Mouse (Mus musculus) kidney, adult 2 months (tissue): ENCODE data around the gene Gab1. TPM values are rescaled to one million over a fixed set of nuclear protein-coding genes. Genes with fewer than 3 reads are reported as not detected.

ENCODE experiments used
- DNase-seq: peaks from one replicate; pipeline ENCODE4 v3.0.0; 2021
- H3K27ac ChIP-seq: fragments of 200-500 bp; 2 replicates; pipeline ENCODE4 v1.5.1; 2012; ENCODE audit warnings: low read depth, low read length, control low read depth, inconsistent platforms; ENCODE audit not compliant: insufficient read depth
- H3K27me3 ChIP-seq: fragments of 200-500 bp; replicated peaks from 2 replicates; pipeline ENCODE4 v1.6.1; 2012; ENCODE audit warnings: mild to moderate bottlenecking, moderate library complexity, low read length, inconsistent platforms; ENCODE audit not compliant: control insufficient read depth, insufficient read depth
- H3K36me3 ChIP-seq: fragments of 200-500 bp; 2 replicates; pipeline ENCODE4 v1.6.1; 2012; ENCODE audit warnings: mild to moderate bottlenecking, moderate library complexity, low read length, inconsistent platforms; ENCODE audit not compliant: control insufficient read depth, insufficient read depth
- H3K4me1 ChIP-seq: fragments of 200-500 bp; 2 replicates; pipeline ENCODE4 v1.6.1; 2011; ENCODE audit warnings: low read length; ENCODE audit not compliant: control insufficient read depth, insufficient read depth
- H3K4me3 ChIP-seq: fragments of 200-500 bp; 2 replicates; pipeline ENCODE4 v1.5.1; 2011; ENCODE audit warnings: mild to moderate bottlenecking, low read depth, low read length, control low read depth; ENCODE audit not compliant: insufficient read depth
- CTCF ChIP-seq: fragments of 200-500 bp; conservative IDR thresholded peaks from 2 replicates; pipeline ENCODE4 v1.5.1; 2011; ENCODE audit warnings: low read depth, mild to moderate bottlenecking, control low read depth, low read length, moderate library complexity, mixed read lengths; ENCODE audit not compliant: insufficient read depth, insufficient read length
- POLR2A ChIP-seq: fragments of 200-500 bp; IDR thresholded peaks from one replicate; pipeline ENCODE4 v1.6.1; 2011; ENCODE audit warnings: low read depth, low read length, control low read depth
- WGBS: fragments of 180-500 bp; shearing (Covaris S2); methylation state at CpG from one replicate; pipeline ENCODE4 v1.1.7; 2018; 5-methylcytosine and 5-hydroxymethylcytosine counted together
- polyA plus RNA-seq: library from polyadenylated mRNA; depleted of rRNA; stranded (reverse); fragments of >200 nt; gene quantifications from 2 replicates; pipeline ENCODE4 v1.2.3, GENCODE M21; 2012

The Gab1 gene
- polyA plus RNA-seq, 1 experiment = 24.6 TPM

GRCm38 (mm10) chr8:80821367-80822225 lies 58.7 kb downstream of the Gab1 start:
- Histone ChIP-seq H3K27me3 (no peaks in the 10 kb centered on the region), H3K36me3 (no peaks in the 10 kb centered on the region), H3K4me1 (peaks cover 49% of the 10 kb centered on the region), H3K27ac (peak overlapping the region; percentile 62; the same call in 1 of the 2 replicates), H3K4me3 (no peak overlapping the region)
- 44% methylated on average over 12 of the region's 12 CpGs for WGBS
- TF ChIP-seq CTCF (no peak), POLR2A (no peak)
- peak; percentile 81 for DNase-seq

GRCm38 (mm10) chr8:80818978-80819377 lies 61.3 kb downstream of the Gab1 start:
- H3K36me3 ChIP-seq = no peaks in the 10 kb centered on the region
- no peaks in the 10 kb centered on the region for H3K27me3 ChIP-seq
- 65% methylated on average over 6 of the region's 6 CpGs for WGBS
- peaks cover 31% of the 10 kb centered on the region for H3K4me1 ChIP-seq
- no peak overlapping the region for H3K4me3 ChIP-seq
- TF ChIP-seq POLR2A (no peak), CTCF (no peak)
- no peak overlapping the region for H3K27ac ChIP-seq
- DNase-seq = no peak

GRCm38 (mm10) chr8:80817065-80817464 lies 63.3 kb downstream of the Gab1 start:
- Histone ChIP-seq H3K27ac (no peak overlapping the region), H3K4me3 (no peak overlapping the region), H3K36me3 (no peaks in the 10 kb centered on the region), H3K27me3 (no peaks in the 10 kb centered on the region), H3K4me1 (peaks cover 24% of the 10 kb centered on the region)
- WGBS = 80% methylated on average over 2 of the region's 2 CpGs
- DNase-seq = no peak
- TF ChIP-seq POLR2A (no peak), CTCF (0 out of 2 replicates have a peak, but pooled peaks have one; percentile 30)

- H3K27me3 ChIP-seq = no peaks in the 10 kb centered on the region
- no peak overlapping the region for H3K4me3 ChIP-seq
- DNase-seq = no peak
- no peak overlapping the region for H3K27ac ChIP-seq
- no peaks in the 10 kb centered on the region for H3K36me3 ChIP-seq
- H3K4me1 ChIP-seq = peaks cover 32% of the 10 kb centered on the region
- TF ChIP-seq POLR2A (no peak), CTCF (no peak)
- 42% methylated on average over 6 of the region's 6 CpGs for WGBS
Measured at GRCm38 (mm10) chr8:80815179-80815578, 65.1 kb downstream of the Gab1 start.

- Histone ChIP-seq H3K4me1 (peaks cover 32% of the 10 kb centered on the region), H3K4me3 (no peak overlapping the region), H3K27me3 (no peaks in the 10 kb centered on the region), H3K36me3 (no peaks in the 10 kb centered on the region), H3K27ac (no peak overlapping the region)
- no peak for TF ChIP-seq CTCF
- no peak for TF ChIP-seq POLR2A
- WGBS = 52% methylated on average over 13 of the region's 13 CpGs
- no peak for DNase-seq
Measured at GRCm38 (mm10) chr8:80814087-80814791, 66.1 kb downstream of the Gab1 start.

- Histone ChIP-seq H3K4me3 (no peak overlapping the region), H3K4me1 (peaks cover 28% of the 10 kb centered on the region), H3K27ac (no peak overlapping the region), H3K36me3 (no peaks in the 10 kb centered on the region), H3K27me3 (no peaks in the 10 kb centered on the region)
- TF ChIP-seq POLR2A (no peak), CTCF (peak; percentile 56)
- peak; percentile 63 for DNase-seq
- 63% methylated on average over 5 of the region's 5 CpGs for WGBS
Measured at GRCm38 (mm10) chr8:80813439-80813838, 66.9 kb downstream of the Gab1 start.

- 6% methylated on average over 4 of the region's 4 CpGs for WGBS
Measured at GRCm38 (mm10) chr8:80811591-80811991, 68.7 kb downstream of the Gab1 start.

More at GRCm38 (mm10) chr8:80811591-80811991, 68.7 kb downstream of the Gab1 start:
- no peaks in the 10 kb centered on the region for H3K27me3 ChIP-seq
- peak overlapping the region; percentile 91 for H3K27ac ChIP-seq
- no peak overlapping the region for H3K4me3 ChIP-seq
- H3K36me3 ChIP-seq = no peaks in the 10 kb centered on the region
- TF ChIP-seq POLR2A (no peak), CTCF (no peak)
- peaks cover 26% of the 10 kb centered on the region for H3K4me1 ChIP-seq
- peak; percentile 68 for DNase-seq
